Mouse (Mus musculus) kidney, embryonic 16.5 days (tissue): ENCODE results near the gene Parp6. TPM values are rescaled to one million over a fixed set of nuclear protein-coding genes. Genes with fewer than 3 reads are reported as not detected.

Experiments used
- ATAC-seq: fragments of 200-750 bp; cut with Nextera tagmentation; 2 replicates; pipeline ENCODE4 v1.8.0; 2017; ENCODE audit warnings: moderate TSS enrichment; ENCODE audit not compliant: low FRiP score, low TSS enrichment
- H3K27ac ChIP-seq: fragments of 300-500 bp; sonication (generic); 2 replicates; pipeline ENCODE4 v1.5.1; 2014; ENCODE audit warnings: low read length
- H3K27me3 ChIP-seq: fragments of 300-500 bp; sonication (generic); 2 replicates; pipeline ENCODE4 v1.6.1; 2014; ENCODE audit warnings: low read length, control low read depth, mixed read lengths; ENCODE audit not compliant: insufficient read depth
- H3K36me3 ChIP-seq: fragments of 300-500 bp; sonication (generic); 2 replicates; pipeline ENCODE4 v1.6.1; 2014; ENCODE audit warnings: low read length, control low read depth, mixed read lengths; ENCODE audit not compliant: insufficient read depth
- H3K4me1 ChIP-seq: fragments of 300-500 bp; sonication (generic); 2 replicates; pipeline ENCODE4 v1.6.1; 2014; ENCODE audit warnings: low read length, control low read depth, mixed read lengths; ENCODE audit not compliant: insufficient read depth
- H3K4me2 ChIP-seq: fragments of 300-500 bp; sonication (generic); replicated peaks from 2 replicates; pipeline ENCODE4 v1.6.1; 2014; ENCODE audit warnings: low read depth, low read length
- H3K4me3 ChIP-seq: fragments of 300-500 bp; sonication (generic); 2 replicates; pipeline ENCODE4 v1.5.1; 2014; ENCODE audit warnings: mild to moderate bottlenecking, low read length
- H3K9ac ChIP-seq: fragments of 300-500 bp; sonication (generic); replicated peaks from 2 replicates; pipeline ENCODE4 v1.6.1; 2014; ENCODE audit warnings: low read length
- H3K9me3 ChIP-seq: fragments of 300-500 bp; sonication (generic); 2 replicates; pipeline ENCODE4 v1.6.1; 2016; ENCODE audit warnings: low read length, control low read depth
- WGBS: fragments of 180-500 bp; shearing (Covaris S2); extraction: QIAGEN DNeasy Blood & Tissue Kit; methylation state at CpG from one replicate; pipeline ENCODE4 v1.1.7; 2014; 5-methylcytosine and 5-hydroxymethylcytosine counted together
- polyA plus RNA-seq: library from polyadenylated mRNA; unstranded; fragments of >200 nt; fragmentation: Nextera tagmentation; extraction: Ambion mirVana; gene quantifications from 2 replicates; pipeline ENCODE4 v1.2.1, GENCODE M21; 2015

Parp6 gene
- 23.6 and 30.0 TPM in 2 replicates for polyA plus RNA-seq

- 1% methylated on average over 33 of the region's 36 CpGs for WGBS
- Histone ChIP-seq H3K4me3 (peak within 1 kb of the TSS; percentile 91), H3K27me3 (no peaks in the 10 kb centered on the region), H3K9ac (peak within 1 kb of the TSS; percentile 91), H3K4me2 (peak within 1 kb of the TSS; percentile 78), H3K4me1 (peaks cover 12% of the 10 kb centered on the region), H3K9me3 (no peaks in the 10 kb centered on the region), H3K27ac (peak within 1 kb of the TSS; percentile 95), H3K36me3 (no peaks in the 10 kb centered on the region)
- ATAC-seq, result peak; percentile 100
Observed at GRCm38 (mm10) chr9:59616622-59617306, at the start of gene Parp6. Gene Parp6, plus strand, starts transcription at chr9:59617284.

- WGBS, result 84% methylated on average over 2 of the region's 2 CpGs
- 0 out of 2 replicates have a peak, but pooled peaks cover 4% of the 10 kb centered on the region for H3K4me1 ChIP-seq
- no peak overlapping the region for H3K4me2 ChIP-seq
- no peak overlapping the region for H3K9ac ChIP-seq
- no peaks in the 10 kb centered on the region for H3K36me3 ChIP-seq
- H3K9me3 ChIP-seq, result no peaks in the 10 kb centered on the region
- no peak for ATAC-seq
- H3K27ac ChIP-seq, result no peak overlapping the region
- peaks cover 15% of the 10 kb centered on the region; the same call in 1 of the 2 replicates for H3K27me3 ChIP-seq
- H3K4me3 ChIP-seq, result no peak overlapping the region
Observed at GRCm38 (mm10) chr9:59571852-59572251, 45.2 kb upstream of the Parp6 start.

GRCm38 (mm10) chr9:59577401-59577800, 39.7 kb upstream of the Parp6 start:
- Histone ChIP-seq H3K4me1 (peaks cover 10% of the 10 kb centered on the region), H3K4me2 (peak overlapping the region; percentile 71), H3K9me3 (no peaks in the 10 kb centered on the region), H3K27me3 (peaks cover 28% of the 10 kb centered on the region), H3K27ac (no peak overlapping the region), H3K36me3 (no peaks in the 10 kb centered on the region), H3K4me3 (peak overlapping the region; percentile 45), H3K9ac (no peak overlapping the region)
- no peak for ATAC-seq
- WGBS, result 13% methylated on average over 13 of the region's 13 CpGs

DNA sequence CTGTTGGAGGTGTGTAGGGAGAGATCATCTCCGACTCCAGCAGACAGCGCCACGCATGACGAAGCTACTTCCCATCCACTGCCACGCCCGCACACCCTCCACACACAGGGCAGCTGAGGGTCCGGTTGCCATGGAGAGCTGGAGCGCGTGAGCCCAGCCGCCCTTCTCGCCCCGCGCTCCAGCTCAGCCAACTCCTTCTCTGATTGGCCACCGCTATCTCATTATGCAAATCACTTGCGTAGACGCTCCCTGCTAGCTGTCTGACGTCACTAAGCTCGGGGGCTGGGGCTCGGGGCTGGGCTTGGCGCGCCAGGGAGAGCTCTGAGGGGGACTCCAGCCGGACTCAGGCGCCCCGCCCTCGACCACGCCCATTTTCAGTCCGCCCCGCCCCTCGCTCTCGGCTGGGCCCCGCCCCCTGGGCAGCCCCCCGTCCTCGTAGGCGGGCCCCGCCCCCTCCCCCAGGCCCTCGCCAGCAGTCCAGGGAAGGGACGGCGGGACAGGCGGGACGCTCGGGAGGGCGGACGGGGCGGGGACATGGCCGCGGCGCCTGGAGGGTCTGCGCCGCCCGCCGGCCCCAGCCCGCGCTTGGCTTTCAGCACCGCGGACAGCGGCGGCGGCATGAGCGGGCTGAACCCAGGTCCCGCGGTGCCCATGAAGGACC, 39.1 kb upstream of the Parp6 start, which contains the start of gene Celf6:
Gene Celf6 (plus strand): TSS at position 74 of the 661 bp plus-strand sequence.
- H3K27ac ChIP-seq, result no peak within 1 kb of the TSS
- peaks cover 28% of the 10 kb centered on the region for H3K27me3 ChIP-seq
- no peaks in the 10 kb centered on the region for H3K9me3 ChIP-seq
- peak within 1 kb of the TSS; percentile 71 for H3K4me2 ChIP-seq
- no peaks in the 10 kb centered on the region for H3K36me3 ChIP-seq
- H3K4me1 ChIP-seq, result peaks cover 10% of the 10 kb centered on the region
- H3K9ac ChIP-seq, result no peak within 1 kb of the TSS
- WGBS, result under 1% methylated on average over 56 of the region's 61 CpGs
- H3K4me3 ChIP-seq, result peak within 1 kb of the TSS; percentile 45
- ATAC-seq, result peak; percentile 99

DNA sequence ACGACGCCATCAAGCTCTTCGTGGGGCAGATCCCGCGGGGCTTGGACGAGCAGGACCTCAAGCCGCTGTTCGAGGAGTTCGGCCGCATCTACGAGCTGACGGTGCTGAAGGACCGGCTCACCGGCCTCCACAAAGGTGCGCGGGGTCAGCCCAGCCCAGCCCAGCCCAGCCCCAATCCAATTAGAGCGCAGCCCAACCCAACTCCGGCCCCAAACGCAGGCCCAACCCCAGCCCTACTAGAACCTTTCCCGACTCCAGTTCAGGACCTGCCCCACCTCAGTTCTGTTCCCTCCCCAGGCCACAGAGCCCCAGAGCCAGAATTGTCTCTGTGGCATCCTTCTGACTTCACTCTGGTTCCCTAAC, 38.6 kb upstream of the Parp6 start:
- Histone ChIP-seq H3K27me3 (peaks cover 29% of the 10 kb centered on the region), H3K36me3 (no peaks in the 10 kb centered on the region), H3K9ac (no peak overlapping the region), H3K4me3 (peak overlapping the region; percentile 45), H3K27ac (no peak overlapping the region), H3K4me2 (peak overlapping the region; percentile 71), H3K9me3 (no peaks in the 10 kb centered on the region), H3K4me1 (peaks cover 10% of the 10 kb centered on the region)
- 1% methylated on average over 20 of the region's 20 CpGs for WGBS
- ATAC-seq, result peak; percentile 62; the same call in 1 of the 2 replicates

DNA sequence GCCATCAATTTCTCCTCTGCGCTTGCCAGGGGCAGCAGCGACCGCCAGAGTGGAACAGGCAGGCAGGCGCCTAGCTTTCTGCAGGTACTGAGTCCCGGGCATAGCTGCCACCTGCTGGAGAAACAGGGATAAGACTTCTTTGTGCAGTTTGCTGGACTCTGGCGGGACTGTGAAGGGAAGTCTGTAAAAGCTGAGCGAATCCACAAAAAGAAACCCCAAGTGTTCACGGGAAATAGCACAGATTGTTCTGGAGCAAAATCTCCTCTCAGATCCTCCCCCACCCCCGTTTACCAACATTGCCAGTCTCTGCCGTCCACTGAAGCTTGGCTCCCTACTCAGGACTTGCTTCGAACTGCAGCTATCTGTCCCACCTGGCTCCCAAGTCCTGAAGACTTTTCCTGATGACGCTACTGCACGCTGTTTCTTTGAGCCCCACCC, 32.2 kb upstream of the Parp6 start:
- 0 out of 2 replicates have a peak, but pooled peaks cover 4% of the 10 kb centered on the region for H3K27me3 ChIP-seq
- H3K4me2 ChIP-seq, result peak overlapping the region; percentile 48
- 5% methylated on average over 13 of the region's 13 CpGs for WGBS
- H3K9ac ChIP-seq, result peak overlapping the region; percentile 39
- H3K27ac ChIP-seq, result no peak overlapping the region
- no peaks in the 10 kb centered on the region for H3K9me3 ChIP-seq
- peak; percentile 49 for ATAC-seq
- H3K4me3 ChIP-seq, result peak overlapping the region; percentile 29
- no peaks in the 10 kb centered on the region for H3K36me3 ChIP-seq
- 0 out of 2 replicates have a peak, but pooled peaks cover 3% of the 10 kb centered on the region for H3K4me1 ChIP-seq

DNA sequence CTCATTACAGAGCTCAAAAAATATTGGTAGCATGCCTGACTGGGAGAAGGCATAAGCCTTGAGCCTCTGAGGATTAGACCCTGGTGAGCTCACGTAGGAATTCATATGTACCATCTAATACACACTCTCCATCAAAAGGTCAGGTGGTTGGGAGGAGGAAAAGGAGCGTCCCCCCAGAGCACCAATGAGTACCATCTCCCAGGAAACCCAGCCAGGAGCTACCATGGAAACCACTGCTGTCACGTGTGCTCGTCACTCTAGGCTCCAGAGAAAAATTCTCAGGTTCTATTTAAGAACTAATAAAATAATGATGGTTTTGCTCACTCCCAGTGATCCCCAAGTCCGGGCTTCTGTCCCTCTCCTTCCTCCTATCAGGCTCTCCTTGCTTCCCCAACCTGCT, 28.8 kb upstream of the Parp6 start:
- H3K4me1 ChIP-seq, result 0 out of 2 replicates have a peak, but pooled peaks cover 3% of the 10 kb centered on the region
- 71% methylated on average over 5 of the region's 5 CpGs for WGBS
- H3K4me3 ChIP-seq, result no peak overlapping the region
- H3K27ac ChIP-seq, result no peak overlapping the region
- no peaks in the 10 kb centered on the region for H3K9me3 ChIP-seq
- no peak overlapping the region for H3K4me2 ChIP-seq
- H3K36me3 ChIP-seq, result no peaks in the 10 kb centered on the region
- no peak for ATAC-seq
- H3K27me3 ChIP-seq, result 0 out of 2 replicates have a peak, but pooled peaks cover 4% of the 10 kb centered on the region
- no peak overlapping the region for H3K9ac ChIP-seq

DNA sequence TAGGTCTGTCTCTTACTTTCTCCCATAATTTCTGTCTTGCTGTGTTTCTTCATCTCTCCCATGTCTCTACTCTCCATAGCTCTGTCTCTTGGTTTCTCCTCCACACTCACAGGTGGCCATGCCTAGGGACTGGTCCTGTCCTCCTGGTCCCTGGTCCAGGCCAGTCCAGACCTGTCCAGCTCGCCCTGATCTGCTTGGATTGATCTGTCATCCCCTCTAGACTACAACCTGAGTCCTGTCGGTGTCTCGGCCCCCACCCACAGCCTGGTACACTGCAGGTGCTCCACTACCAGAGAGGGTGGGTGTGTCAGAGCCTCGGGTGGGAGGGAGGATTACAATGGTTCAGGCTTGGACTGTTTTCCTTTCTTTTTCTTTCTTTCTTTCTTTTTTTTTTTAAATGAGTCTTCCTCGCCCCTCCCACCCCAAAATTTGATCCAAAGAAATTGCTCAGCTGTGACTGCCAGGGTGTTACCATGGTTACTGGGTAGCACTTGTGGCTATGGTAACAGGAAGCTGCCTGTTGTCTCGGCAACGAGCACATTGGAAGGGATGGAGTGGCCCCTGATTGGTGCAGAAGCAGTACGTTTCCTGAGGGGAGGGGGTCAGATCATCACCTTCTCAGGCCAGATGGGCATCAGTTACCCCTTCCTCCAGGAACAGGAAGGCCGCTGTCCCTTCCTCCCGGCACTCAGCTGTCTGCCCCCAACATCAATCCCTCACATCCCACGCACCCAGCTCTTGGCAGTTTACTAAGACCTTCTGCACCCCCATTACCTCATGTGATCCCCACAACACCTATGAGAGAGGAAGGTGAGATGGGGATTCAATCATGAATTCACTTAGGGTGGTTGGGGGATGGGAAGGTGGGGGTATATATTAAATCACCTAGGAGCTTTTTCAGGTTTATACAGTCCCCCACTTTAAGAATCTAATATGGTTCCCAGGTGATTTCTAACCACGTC, 28.1 kb upstream of the Parp6 start:
- Histone ChIP-seq H3K9me3 (no peaks in the 10 kb centered on the region), H3K4me3 (no peak overlapping the region), H3K4me1 (0 out of 2 replicates have a peak, but pooled peaks cover 3% of the 10 kb centered on the region), H3K4me2 (no peak overlapping the region), H3K27me3 (no peaks in the 10 kb centered on the region), H3K36me3 (no peaks in the 10 kb centered on the region), H3K9ac (no peak overlapping the region), H3K27ac (no peak overlapping the region)
- no peak for ATAC-seq
- WGBS, result 33% methylated on average over 12 of the region's 12 CpGs

DNA sequence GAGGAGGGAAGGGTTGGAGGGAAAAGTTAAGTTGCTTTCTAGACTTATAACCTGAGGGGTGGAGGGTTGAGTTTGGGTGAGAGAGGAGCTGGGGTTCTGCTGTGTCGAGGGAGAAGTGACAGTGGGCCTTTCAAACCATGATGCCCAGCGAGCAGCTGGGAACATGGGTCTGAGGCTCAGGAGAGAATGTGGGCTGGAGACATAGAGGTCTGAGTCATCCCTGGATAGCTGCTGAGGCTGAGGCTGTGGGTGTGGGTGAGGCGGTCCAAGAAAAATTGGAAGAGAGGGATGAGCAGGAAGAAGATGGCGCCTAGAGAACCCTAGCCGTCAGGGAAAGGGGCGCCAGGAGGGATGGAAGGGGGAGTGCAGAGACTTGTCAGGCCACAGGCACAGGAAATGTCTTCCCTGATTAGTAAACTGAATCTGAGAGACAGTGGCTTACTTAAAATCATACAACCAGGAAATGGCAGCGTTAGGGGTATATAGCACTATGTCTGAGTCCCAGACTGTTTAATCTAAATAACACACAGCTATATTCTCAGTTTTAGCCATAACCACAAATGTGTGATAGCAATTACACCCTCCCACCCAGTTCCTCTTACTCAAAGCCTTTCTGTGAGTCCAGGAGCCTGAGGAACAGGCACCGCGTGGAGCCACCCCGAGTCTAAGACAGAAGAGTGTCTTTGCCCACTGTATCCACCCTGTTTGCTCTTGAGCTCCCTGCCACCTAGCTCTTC, 27.2 kb upstream of the Parp6 start:
- no peaks in the 10 kb centered on the region for H3K27me3 ChIP-seq
- H3K4me1 ChIP-seq, result 0 out of 2 replicates have a peak, but pooled peaks cover 3% of the 10 kb centered on the region
- H3K27ac ChIP-seq, result no peak overlapping the region
- no peak overlapping the region for H3K4me2 ChIP-seq
- H3K9ac ChIP-seq, result no peak overlapping the region
- no peaks in the 10 kb centered on the region for H3K36me3 ChIP-seq
- no peaks in the 10 kb centered on the region for H3K9me3 ChIP-seq
- no peak for ATAC-seq
- no peak overlapping the region for H3K4me3 ChIP-seq
- WGBS, result 77% methylated on average over 10 of the region's 10 CpGs
